Mouse (Mus musculus) E14TG2a.4 (cell line): ENCODE results near the gene Prkci.

Source experiments
- CTCF ChIP-seq: conservative IDR thresholded peaks from 2 replicates; pipeline ENCODE4 v1.5.1; 2014; ENCODE audit warnings: low read length
- NANOG ChIP-seq: IDR thresholded peaks from 2 replicates; pipeline ENCODE4 v1.6.1; 2014; ENCODE audit warnings: borderline replicate concordance, low read length, mixed read lengths
- POU5F1 ChIP-seq: IDR thresholded peaks from 2 replicates; pipeline ENCODE4 v1.6.1; 2014; ENCODE audit warnings: low read length, borderline replicate concordance

DNA sequence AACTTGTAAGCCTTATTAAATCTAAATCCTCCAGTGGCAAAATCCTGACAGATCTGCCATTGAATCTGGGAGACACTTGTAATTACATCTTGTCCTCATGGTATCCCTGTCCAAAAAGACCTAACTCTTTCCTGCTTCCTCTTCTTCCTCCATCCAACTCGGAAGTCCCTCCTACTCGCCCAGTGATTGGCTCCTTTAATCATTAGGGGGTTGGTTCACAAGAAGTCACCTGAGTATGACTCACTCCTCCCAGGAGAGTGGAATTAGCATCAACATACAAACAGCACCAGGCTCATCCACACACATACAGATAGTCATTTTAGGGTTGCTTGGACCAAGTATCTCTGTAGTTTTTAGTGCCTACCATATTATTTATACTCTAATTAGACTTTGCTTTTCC lies 47.4 kb downstream of the Prkci start:
- no peak for TF ChIP-seq CTCF
- no peak for TF ChIP-seq NANOG
- TF ChIP-seq POU5F1, result no peak
